Mouse (Mus musculus) hindbrain, embryonic 15.5 days (tissue): ENCODE data around the gene Lrrc2. TPM values are rescaled to one million over a fixed set of nuclear protein-coding genes. Genes with fewer than 3 reads are reported as not detected.

Experiments
- ATAC-seq: fragments of 200-750 bp; cut with Nextera tagmentation; 2 replicates; pipeline ENCODE4 v1.8.0; 2017; ENCODE audit warnings: low read depth, moderate number of reproducible peaks, moderate TSS enrichment; ENCODE audit not compliant: low FRiP score
- H3K27ac ChIP-seq: fragments of 300-500 bp; sonication (generic); replicated peaks from 2 replicates; pipeline ENCODE4 v1.5.1; 2015; ENCODE audit warnings: mild to moderate bottlenecking, inconsistent platforms
- H3K27me3 ChIP-seq: fragments of 300-500 bp; sonication (generic); 2 replicates; pipeline ENCODE4 v1.6.1; 2015; ENCODE audit warnings: control low read depth, inconsistent platforms
- H3K36me3 ChIP-seq: fragments of 300-500 bp; sonication (generic); 2 replicates; pipeline ENCODE4 v1.6.1; 2015; ENCODE audit warnings: control low read depth, inconsistent platforms
- H3K4me1 ChIP-seq: fragments of 300-500 bp; sonication (generic); replicated peaks from 2 replicates; pipeline ENCODE4 v1.6.1; 2015; ENCODE audit warnings: control low read depth, inconsistent platforms
- H3K4me2 ChIP-seq: fragments of 300-500 bp; sonication (generic); 2 replicates; pipeline ENCODE4 v1.6.1; 2015; ENCODE audit warnings: moderate library complexity, mild to moderate bottlenecking, inconsistent platforms
- H3K4me3 ChIP-seq: fragments of 300-500 bp; sonication (generic); 2 replicates; pipeline ENCODE4 v1.5.1; 2015; ENCODE audit warnings: mild to moderate bottlenecking, inconsistent platforms
- H3K9ac ChIP-seq: fragments of 300-500 bp; sonication (generic); 2 replicates; pipeline ENCODE4 v1.6.1; 2015; ENCODE audit warnings: inconsistent platforms
- H3K9me3 ChIP-seq: fragments of 300-500 bp; sonication (generic); 2 replicates; pipeline ENCODE4 v1.6.1; 2016; ENCODE audit warnings: control low read depth, inconsistent platforms
- WGBS: fragments of 180-500 bp; shearing (Covaris S2); methylation state at CpG from one replicate; pipeline ENCODE4 v1.1.7; 2015; 5-methylcytosine and 5-hydroxymethylcytosine counted together
- polyA plus RNA-seq: library from polyadenylated mRNA; unstranded; fragments of >200 nt; fragmentation: Nextera tagmentation; extraction: Ambion mirVana; gene quantifications from 2 replicates; pipeline ENCODE4 v1.2.1, GENCODE M21; 2015

Lrrc2 gene
- polyA plus RNA-seq, result 0.80 and 2.4 TPM in 2 replicates

DNA sequence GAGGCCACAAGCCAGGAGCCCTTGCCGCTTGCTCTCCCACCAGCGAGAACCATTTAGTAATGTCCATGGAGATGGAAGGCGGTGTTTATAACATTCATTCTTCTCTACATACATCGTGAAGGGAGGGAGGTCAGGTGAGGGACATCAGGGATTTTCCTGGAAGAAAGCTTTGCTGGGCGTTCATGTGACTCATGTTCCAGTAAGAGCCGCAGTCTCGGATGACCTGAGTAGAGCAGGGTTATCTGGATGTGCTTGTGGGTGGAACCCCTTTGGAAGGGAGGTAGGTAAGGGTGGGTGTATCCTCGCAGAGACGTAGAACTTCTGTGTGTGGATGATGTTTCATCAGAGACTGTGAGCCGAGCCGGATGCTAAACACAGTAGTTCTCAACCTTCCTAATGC lies at the start of gene Lrrc2:
Lrrc2 (plus strand) TSS at position 149 of the 400 bp plus-strand sequence.
- Histone ChIP-seq H3K9ac (no peak within 1 kb of the TSS), H3K36me3 (no peaks in the 10 kb centered on the region), H3K9me3 (no peaks in the 10 kb centered on the region), H3K4me1 (peaks cover 12% of the 10 kb centered on the region), H3K27me3 (peaks cover 7% of the 10 kb centered on the region), H3K4me2 (no peak within 1 kb of the TSS), H3K27ac (no peak within 1 kb of the TSS), H3K4me3 (no peak within 1 kb of the TSS)
- no peak for ATAC-seq
- 92% methylated on average over 11 of the region's 11 CpGs for WGBS

DNA sequence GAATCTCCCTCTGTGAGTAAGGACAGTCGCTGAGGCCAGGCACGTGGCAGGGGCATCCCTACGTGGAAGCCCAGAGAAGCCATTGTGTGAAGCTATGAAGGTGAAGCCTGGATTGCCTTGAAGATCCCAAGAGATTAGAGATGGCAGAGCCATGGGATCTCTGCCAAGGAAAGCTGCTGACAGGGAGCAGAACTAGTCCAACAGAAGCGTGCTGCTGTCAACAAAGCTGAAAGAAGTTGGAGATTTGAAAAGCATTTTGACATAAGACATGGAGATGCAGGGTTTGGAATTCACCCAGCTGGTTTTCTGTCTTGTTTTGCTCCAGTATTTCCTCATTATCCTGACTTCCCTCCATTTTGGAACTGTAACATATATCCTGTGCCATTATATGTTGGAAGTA lies 49.1 kb upstream of the Lrrc2 start:
- Histone ChIP-seq H3K9ac (no peak overlapping the region), H3K36me3 (no peaks in the 10 kb centered on the region), H3K4me3 (no peak overlapping the region), H3K9me3 (no peaks in the 10 kb centered on the region), H3K4me2 (no peak overlapping the region), H3K27me3 (no peaks in the 10 kb centered on the region), H3K27ac (no peak overlapping the region), H3K4me1 (no peaks in the 10 kb centered on the region)
- no peak for ATAC-seq
- 73% methylated on average over 4 of the region's 4 CpGs for WGBS

DNA sequence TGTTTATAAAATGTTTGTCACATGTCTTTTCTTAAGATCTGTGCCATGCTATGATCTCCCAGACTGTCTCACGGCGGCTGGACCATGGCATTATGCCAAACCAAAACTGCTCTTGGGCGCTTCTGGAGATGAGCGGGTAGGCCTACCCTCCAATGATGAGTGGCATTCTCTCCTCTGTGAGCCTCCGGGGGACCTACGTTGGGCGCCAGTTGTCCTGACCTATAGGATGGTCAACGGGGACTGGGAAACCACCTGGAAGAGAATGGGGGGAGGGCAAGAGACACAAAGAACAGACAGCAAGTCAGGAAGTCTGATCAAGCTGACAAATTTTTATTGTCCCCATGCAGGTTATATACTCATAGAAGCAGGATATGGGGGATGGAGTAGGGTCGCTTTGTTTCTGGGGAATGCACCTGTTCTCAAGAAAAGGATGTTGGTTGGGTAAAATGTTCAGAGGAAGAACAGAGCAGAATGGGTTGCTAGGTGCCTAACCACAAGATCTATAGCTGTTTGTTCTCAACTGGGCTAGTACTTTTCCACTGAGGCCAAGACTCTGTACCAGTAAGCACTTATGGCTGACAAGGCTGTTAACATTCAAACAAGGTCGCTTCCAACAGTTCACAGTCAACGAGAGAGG lies 44.0 kb upstream of the Lrrc2 start:
- Histone ChIP-seq H3K4me2 (no peak overlapping the region), H3K9ac (no peak overlapping the region), H3K27me3 (no peaks in the 10 kb centered on the region), H3K9me3 (no peaks in the 10 kb centered on the region), H3K27ac (no peak overlapping the region), H3K4me3 (no peak overlapping the region), H3K36me3 (no peaks in the 10 kb centered on the region), H3K4me1 (no peaks in the 10 kb centered on the region)
- WGBS, result 94% methylated on average over 11 of the region's 11 CpGs
- no peak for ATAC-seq

DNA sequence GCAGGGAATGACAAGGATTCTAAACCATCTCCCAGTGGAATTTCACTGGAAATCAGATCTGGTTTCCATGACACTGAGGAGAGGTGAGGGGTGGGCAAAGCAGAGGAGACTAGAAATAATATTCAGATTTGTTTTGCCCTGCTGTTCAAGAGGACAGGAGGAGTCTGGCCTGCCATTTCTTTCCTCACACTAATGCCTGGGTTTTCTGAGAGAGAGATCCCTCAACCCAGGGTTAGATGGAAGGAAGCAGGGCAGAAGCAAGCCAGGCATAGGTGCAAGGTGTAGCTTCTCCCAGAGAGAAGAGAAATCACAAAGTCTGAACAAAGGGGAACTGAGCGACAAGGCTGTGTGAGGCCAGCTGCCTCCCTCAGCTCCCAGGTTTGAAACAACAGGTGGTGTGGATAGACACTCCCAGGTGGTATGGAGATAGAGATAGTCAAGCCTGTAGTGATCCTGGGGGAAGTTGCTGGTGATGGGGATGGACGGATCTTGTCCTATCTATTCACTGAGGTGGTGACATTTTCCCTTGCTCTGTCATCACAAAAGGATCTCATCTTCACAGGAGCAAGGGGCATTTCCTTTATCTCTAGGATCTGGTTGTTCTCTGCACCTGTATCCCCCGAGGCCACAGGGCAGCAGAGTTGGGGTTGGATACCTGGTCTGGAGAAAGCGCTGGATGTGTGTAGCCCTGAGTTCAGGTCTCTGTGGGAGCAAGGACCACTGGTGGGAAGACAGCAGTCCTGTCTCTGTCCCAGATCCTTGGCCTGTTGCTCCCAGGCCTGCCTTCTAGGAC lies 43.3 kb upstream of the Lrrc2 start:
- no peaks in the 10 kb centered on the region for H3K9me3 ChIP-seq
- no peaks in the 10 kb centered on the region for H3K4me1 ChIP-seq
- no peak overlapping the region for H3K4me2 ChIP-seq
- H3K4me3 ChIP-seq, result no peak overlapping the region
- no peak for ATAC-seq
- H3K27ac ChIP-seq, result no peak overlapping the region
- no peak overlapping the region for H3K9ac ChIP-seq
- no peaks in the 10 kb centered on the region for H3K36me3 ChIP-seq
- H3K27me3 ChIP-seq, result no peaks in the 10 kb centered on the region
- 86% methylated on average over 4 of the region's 4 CpGs for WGBS

DNA sequence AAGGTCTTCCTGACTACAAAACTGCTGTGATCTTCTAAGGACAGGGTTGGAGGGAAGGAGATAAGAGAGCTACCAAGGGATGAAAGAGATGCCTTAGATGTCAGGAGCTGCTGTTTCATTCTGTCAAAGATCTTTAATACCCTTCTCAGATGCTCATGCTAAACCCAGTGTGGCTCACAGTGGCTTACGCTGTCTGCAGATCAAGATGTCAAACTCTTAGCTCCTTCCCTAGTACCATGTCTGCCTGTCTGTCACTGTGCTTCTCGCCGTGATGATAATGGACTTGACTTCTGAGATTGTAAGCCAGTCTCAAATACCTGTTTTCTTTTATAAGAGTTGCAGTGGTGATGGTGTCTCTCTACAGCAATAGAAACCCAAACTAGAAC lies 42.7 kb upstream of the Lrrc2 start:
- H3K4me2 ChIP-seq, result no peak overlapping the region
- no peak for ATAC-seq
- H3K27me3 ChIP-seq, result no peaks in the 10 kb centered on the region
- no peak overlapping the region for H3K4me3 ChIP-seq
- H3K9me3 ChIP-seq, result no peaks in the 10 kb centered on the region
- H3K9ac ChIP-seq, result no peak overlapping the region
- WGBS, result 96% methylated on average over 3 of the region's 3 CpGs
- no peaks in the 10 kb centered on the region for H3K4me1 ChIP-seq
- no peak overlapping the region for H3K27ac ChIP-seq
- H3K36me3 ChIP-seq, result no peaks in the 10 kb centered on the region

DNA sequence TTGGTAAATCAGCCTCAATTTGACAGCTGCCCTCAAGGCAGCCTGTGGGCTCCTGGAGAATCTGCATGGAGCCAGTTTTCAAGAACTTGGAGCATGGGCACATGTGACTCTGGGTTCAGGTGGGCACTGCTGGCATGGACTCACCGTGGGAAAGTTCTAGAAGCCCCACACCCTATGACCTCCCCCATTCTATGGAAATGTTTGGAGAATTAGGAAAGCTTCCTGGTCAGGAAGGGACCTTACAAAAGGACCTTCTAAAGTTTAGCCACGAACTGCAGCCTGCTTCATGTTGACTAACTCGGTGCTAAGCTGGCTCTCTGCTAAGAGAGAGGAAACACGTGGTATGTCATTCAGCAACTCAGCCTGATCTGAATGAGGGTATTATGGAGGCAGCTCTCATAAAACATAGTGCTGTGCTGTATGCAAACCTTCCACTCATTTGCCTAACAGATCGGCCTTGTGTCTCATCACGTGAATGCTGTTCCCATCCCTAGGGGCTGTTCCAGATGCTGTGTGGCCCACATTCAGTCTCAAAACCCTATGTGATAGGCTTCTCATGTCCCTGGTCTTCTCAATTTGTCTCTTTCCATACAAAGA lies 41.9 kb upstream of the Lrrc2 start:
- Histone ChIP-seq H3K36me3 (no peaks in the 10 kb centered on the region), H3K9ac (no peak overlapping the region), H3K4me2 (no peak overlapping the region), H3K27me3 (no peaks in the 10 kb centered on the region), H3K27ac (no peak overlapping the region), H3K4me1 (no peaks in the 10 kb centered on the region), H3K9me3 (no peaks in the 10 kb centered on the region), H3K4me3 (no peak overlapping the region)
- WGBS, result 78% methylated on average over 6 of the region's 6 CpGs
- no peak for ATAC-seq

DNA sequence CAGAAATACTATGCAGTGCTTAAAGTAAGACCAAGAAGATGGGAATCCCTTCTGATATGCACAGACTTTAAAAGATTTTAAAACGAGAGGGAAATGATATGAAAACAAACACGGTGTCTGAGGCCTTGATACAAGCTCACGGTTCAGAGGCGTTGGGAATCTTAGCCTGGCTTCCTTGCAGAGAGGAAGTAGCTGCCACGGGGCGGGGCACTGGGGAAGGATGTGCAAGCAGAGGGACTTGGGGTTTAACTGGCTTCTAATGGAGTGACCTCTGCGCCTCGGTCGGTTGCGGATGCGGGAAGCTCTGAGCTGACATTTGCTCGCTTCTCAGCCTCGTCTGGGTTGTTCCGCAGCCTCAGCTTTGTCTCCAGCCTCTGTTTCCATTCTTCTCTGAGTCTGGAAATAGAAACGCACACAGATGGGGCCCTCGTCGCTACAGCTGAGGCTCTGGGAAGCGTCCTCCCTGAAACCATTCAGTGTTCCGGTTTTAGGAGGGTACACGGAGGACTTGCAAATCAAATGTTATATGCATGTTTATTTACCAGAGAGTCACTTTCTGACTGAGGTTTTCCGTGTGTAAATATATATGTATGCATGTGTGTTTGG lies 36.6 kb upstream of the Lrrc2 start:
- no peak for ATAC-seq
- Histone ChIP-seq H3K27me3 (no peaks in the 10 kb centered on the region), H3K4me3 (no peak overlapping the region), H3K4me1 (no peaks in the 10 kb centered on the region), H3K36me3 (no peaks in the 10 kb centered on the region), H3K9me3 (no peaks in the 10 kb centered on the region), H3K9ac (no peak overlapping the region), H3K27ac (no peak overlapping the region), H3K4me2 (no peak overlapping the region)
- WGBS, result 53% methylated on average over 21 of the region's 21 CpGs

DNA sequence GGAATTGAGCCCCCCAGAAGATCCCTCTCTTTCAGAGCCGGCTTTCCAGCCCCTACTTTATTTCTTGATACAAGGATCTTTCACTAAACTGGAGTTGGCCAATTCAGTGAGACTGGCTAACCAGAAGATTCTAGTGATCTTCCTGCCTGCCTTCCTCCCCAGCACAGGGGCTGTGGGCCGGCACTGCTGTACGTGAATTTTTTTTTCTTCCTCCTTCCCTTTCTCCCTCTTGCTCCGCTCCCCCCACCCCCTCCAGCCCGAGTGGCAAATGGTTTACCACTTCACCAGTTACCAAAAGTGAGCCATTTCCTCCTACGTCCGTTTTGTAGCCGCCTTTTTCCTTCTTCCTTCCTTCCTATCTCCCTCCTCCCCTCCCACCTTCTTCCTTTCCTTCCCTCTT lies 35.9 kb upstream of the Lrrc2 start:
- Histone ChIP-seq H3K4me2 (no peak overlapping the region), H3K4me1 (no peaks in the 10 kb centered on the region), H3K9ac (no peak overlapping the region), H3K4me3 (no peak overlapping the region), H3K27me3 (no peaks in the 10 kb centered on the region), H3K9me3 (no peaks in the 10 kb centered on the region), H3K36me3 (no peaks in the 10 kb centered on the region), H3K27ac (no peak overlapping the region)
- ATAC-seq, result no peak
- WGBS, result 73% methylated on average over 8 of the region's 8 CpGs

DNA sequence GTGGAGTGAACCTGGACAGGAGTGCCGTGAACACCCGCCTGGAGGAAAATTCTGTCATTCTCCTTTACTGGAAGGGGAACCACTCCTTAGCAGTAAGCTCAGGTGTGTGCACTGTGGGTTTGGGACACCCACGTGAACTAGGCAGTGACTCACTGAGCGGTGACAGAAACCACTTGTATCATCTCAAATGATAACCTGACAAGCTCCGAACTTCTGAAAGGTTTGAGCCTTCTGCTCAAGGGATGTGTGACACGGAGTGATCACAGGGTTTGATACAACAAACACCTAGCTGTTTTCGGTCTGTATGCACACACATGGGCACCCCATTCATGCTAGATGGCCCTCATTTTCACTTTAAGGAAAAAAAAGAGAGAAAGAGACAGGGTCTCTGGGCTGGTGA lies 34.6 kb upstream of the Lrrc2 start, which contains the start of gene Fam240a:
Fam240a (minus strand) TSS at position 76 of the 400 bp plus-strand sequence.
- Histone ChIP-seq H3K9me3 (no peaks in the 10 kb centered on the region), H3K4me3 (no peak within 1 kb of the TSS), H3K36me3 (no peaks in the 10 kb centered on the region), H3K4me2 (no peak within 1 kb of the TSS), H3K27me3 (no peaks in the 10 kb centered on the region), H3K4me1 (peaks cover 4% of the 10 kb centered on the region), H3K27ac (no peak within 1 kb of the TSS), H3K9ac (no peak within 1 kb of the TSS)
- no peak for ATAC-seq
- 93% methylated on average over 7 of the region's 7 CpGs for whole genome bisulfite sequencing

DNA sequence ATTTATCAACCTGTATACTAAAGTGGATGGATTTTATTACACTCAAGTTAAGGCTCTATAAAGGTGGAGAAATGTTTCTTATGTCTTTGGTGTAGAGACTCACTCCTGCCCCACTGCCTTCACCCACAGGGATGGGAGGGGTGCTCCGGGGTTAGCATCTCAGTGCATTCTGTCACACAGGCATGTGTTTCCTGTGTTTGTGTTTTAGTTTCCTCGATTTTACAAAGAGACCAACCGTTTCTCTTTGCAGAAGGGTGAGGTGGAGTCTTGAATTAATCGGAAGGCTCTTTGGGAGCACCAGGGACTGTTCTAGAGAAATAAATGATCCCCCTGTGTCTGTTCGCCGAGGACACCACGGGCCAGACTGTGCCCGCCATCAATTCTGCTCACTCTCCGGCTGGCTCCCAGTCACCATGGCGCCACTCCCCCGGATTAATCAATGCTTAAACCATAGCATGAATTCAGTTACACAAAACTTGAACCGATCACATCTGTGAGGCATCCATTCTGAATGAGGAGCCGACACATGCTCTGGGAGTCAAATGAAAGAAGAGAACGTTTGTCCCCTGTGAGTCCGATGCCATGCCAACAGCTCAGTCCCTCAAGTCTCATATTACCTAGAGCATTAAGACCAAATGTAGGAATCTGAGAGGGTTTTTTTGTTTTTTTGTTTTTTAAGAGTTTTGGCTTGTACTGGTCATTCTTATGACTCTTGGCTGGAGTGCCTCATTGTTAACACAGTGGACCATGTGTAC lies 30.5 kb upstream of the Lrrc2 start:
- Histone ChIP-seq H3K36me3 (no peaks in the 10 kb centered on the region), H3K9me3 (no peaks in the 10 kb centered on the region), H3K9ac (no peak overlapping the region), H3K27ac (no peak overlapping the region), H3K4me3 (no peak overlapping the region), H3K4me1 (peaks cover 4% of the 10 kb centered on the region), H3K4me2 (0 out of 2 replicates have a peak overlapping the region, but pooled peaks have one; percentile 9), H3K27me3 (no peaks in the 10 kb centered on the region)
- peak; percentile 61; the same call in 1 of the 2 replicates for ATAC-seq
- 40% methylated on average over 15 of the region's 15 CpGs for WGBS

DNA sequence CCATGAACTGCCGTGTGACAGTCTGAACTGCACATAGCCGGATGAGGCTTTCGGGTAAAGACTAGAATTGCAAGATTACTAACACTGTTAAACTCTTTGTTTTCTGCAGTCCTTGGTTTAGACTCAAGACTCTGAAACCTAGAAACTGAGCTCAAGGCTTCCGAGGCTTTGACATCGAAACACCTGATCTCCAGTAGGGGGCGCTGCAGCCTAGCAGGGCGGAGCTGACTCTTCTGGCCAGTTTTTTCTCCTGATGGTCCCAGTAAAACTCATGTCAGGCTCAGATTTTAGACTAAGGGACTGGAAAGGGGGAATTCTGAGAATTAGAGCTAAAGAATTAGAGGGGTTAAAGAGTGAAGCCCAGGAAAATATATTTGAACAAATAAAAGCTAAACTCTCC lies 28.6 kb upstream of the Lrrc2 start:
- no peak for ATAC-seq
- H3K9me3 ChIP-seq, result no peaks in the 10 kb centered on the region
- 22% methylated on average over 7 of the region's 7 CpGs for WGBS

More for the DNA sequence above, 28.6 kb upstream of the Lrrc2 start:
- Histone ChIP-seq H3K4me1 (peaks cover 4% of the 10 kb centered on the region), H3K36me3 (no peaks in the 10 kb centered on the region), H3K27me3 (no peaks in the 10 kb centered on the region), H3K4me3 (no peak overlapping the region), H3K4me2 (no peak overlapping the region), H3K9ac (no peak overlapping the region), H3K27ac (no peak overlapping the region)
